Mouse (Mus musculus): ENCODE results near the gene Catsperz. TPM values are rescaled to one million over a fixed set of nuclear protein-coding genes. Genes with fewer than 3 reads are reported as not detected.

Gene Catsperz
- total RNA-seq (2021): 1 to 10 TPM in 1 of 2 experiments, not detected in 1; 1.2 TPM
- long read RNA-seq, experiment 1: 0 reads
- long read RNA-seq, experiment 2: 0 reads

DNA sequence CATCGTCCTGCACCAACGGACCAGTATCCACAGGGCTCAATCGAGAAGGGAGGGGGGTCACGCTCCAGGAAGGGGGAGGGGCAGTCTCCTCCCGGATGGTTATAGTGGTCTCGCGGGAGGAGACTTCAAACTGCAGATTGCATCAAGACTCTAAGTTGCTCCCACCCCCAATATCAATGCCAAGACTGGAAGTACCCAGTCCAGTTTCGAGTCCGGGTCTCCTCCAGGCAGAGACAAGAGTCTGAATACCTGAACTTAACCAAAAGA lies at the start of gene Catsperz:
TSS of gene Catsperz (minus strand) at position 74 of the 267 bp plus-strand sequence.
- no peak for DNase-seq (ENCODE audit: low spot score in 2 of 2)

DNA sequence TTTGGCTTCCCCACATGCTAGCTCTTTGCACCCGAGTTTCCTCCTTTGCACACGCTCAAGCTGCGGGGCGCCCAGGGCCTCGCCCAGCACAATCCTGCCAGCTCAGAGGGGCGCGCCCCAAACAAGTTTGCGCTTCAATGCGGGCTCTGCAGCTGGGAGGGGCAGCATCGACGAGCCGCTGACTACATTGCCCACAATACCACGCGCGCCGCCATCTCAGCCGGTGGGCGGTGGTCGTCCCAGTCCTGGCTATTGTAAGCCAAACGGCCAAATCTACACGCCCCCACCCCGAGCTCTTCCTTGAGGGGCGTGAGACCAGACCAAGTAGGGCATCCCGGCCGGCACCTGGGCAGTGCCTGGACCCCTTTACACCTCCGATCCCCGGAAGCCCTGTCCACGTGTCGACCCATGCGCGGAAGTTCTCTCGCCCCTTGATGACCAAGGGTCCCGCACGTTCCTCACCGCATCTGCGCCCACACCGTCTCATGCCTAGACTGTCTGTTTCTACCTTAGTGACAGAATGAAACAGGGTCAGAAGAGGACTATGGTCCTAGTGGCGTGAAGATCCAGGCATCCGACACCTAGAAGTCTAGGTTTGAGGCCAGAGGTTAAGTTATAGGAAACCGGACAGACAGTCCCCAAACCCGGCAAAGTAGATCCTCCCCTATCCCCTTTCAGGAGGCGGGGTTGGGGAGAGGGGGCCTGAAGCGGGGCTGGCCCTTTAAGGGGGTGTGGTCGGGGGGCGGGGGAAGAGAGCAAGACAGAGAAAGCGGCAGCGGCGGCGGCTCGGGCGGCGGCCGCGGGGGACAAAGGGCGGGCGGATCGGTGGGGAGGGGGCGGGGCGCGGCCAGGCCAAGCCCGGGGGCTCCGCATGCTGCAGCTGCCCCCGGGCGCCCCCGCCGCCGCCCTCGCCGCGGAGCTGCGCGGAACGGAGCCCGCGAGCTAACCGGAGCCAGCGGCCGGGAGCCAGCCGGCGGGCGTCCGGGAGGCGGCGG lies 49.3 kb upstream of the Catsperz start, which contains the start of gene Ppp1r14b:
TSS of gene Ppp1r14b (plus strand) at position 758 of the 995 bp plus-strand sequence.
- DNase-seq (ENCODE audit: low spot score in 2 of 2): peak; percentile 71 to 73

GRCm38 (mm10) chr19:6973581-6974190 lies 48.5 kb upstream of the Catsperz start:
- no peak for DNase-seq (ENCODE audit: low spot score in 2 of 2)

DNA sequence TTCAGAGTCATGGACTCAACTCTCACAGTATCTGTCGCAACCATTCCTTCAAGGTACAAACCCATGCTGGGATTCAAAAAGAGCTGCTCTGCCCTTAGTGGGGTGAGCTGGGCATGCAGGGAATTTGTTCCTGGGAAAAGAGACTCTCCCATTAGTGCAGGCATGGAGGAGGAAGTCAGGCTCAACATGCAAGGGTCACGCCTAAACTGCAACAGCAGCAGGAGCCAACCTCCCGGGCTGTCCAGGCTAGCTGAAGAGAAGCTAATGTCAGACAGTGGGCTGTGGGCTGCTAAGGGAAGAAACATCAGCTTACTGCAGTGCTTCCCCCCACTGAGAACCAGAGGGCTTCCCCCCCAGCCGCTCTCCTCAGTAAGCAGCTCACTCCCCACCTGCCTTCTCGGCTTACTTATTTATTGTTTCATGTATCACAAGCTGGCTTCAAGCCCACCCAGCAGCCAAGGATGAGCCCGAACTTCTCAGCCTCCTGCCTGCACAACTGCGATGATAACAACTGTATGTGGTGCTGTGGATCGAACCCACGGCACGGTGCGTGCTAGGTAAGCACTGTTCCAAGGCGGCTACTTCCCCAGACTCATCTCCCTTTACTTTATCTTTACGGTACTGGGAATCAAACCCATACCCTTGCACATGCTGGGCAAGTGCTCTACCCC lies 47.2 kb upstream of the Catsperz start:
- no peak for DNase-seq (ENCODE audit: low spot score in 2 of 2)

DNA sequence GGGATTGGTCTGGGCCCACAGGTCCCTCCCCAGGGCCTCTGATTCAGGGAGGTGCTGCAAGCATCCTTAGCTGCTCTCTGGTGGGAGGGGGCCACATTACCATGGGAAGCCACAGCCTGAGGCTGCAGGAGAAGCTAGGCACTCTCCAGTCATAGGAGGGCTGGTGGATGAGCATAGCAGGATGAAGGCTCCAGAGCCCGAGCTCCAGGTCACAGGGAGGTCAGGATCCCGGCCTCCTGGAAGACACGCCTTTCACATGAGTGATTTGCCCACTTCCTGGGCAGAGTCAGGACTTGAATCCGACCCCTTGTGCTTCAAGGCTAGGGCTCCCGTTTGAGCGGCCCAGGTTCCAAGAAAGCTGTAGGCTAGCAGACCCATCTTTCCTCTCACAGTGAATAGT lies 46.5 kb upstream of the Catsperz start:
- DNase-seq (ENCODE audit: low spot score in 2 of 2): no peak

DNA sequence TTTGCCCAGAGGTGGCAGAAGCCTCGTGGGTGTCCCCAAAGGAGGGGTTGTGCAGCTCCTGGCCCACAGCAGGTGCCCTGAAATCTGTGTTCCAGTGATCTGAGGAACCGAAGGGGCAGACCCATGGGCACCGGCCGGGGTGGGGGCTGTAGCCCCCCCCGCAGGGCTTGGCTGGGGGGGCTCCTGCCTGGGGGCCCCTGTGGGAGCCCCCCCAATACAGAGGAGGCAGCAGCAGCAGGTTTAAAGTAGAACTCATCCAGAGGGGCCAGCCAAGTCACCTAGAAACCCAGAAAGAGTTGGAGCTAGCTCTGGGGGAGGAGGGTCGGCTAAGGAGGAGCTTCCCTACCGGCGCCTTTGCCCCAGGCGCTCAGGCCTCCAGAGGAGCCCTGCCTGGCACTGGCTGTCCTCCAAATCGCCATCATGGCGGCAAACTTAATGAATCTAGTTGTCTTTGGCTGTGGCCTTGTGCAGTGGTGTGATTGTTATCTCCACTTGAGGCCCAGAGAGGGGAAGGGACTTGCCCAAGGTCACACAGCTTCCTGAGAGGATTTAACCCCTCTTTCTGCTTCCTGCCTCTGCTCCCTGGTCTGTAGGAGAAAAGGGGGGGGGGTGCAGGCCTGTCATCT lies 45.4 kb upstream of the Catsperz start:
- no peak for DNase-seq (ENCODE audit: low spot score in 2 of 2)

GRCm38 (mm10) chr19:6969665-6970381 lies 44.6 kb upstream of the Catsperz start:
- DNase-seq (ENCODE audit: low spot score in 2 of 2): peak; percentile 80 to 90

GRCm38 (mm10) chr19:6969291-6969664 lies 44.1 kb upstream of the Catsperz start:
- no peak for DNase-seq (ENCODE audit: low spot score in 2 of 2)

DNA sequence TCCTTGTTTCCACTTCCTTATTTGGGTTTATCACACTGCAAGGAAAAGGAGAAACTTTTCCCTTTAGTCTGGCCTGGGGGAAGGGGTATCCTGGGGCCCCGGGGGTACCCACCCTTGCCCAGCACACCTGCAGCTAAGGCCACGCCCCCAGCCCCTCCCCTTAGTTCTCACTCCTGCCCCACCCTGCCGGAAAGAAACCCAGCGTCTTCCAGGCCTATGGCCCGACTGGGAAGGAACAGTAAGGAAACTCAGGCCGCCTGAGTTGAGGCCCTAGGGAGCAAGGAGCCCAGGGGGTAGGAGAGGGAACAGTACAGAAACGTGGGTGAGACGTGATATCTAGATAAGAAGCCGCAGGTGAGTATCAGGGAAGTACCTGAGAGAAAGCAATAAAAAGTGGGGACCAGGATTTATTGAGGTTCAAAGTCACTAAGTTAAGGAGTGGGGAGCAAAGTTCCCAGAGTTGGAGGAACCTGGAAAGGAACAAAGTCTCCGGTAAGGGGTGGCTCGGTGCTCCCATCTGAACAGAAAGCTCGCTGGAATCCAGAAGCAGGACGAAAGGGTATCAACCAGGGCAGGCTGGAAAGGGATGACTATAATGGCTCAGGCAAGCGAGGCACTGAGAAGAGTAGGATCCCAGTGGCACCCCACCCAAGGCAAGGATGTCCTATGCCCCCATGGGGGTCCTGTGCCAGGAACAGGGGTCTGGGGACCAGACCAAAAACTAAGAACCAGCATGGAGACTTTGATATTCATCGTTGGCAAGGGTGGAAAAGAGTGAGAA lies 43.5 kb upstream of the Catsperz start:
- DNase-seq (ENCODE audit: low spot score in 2 of 2): peak in 1 of 2 experiments; percentile 35

- no peak for DNase-seq (ENCODE audit: low spot score in 2 of 2)
These were observed 31.3 kb upstream of the Catsperz start for GRCm38 (mm10) chr19:6956461-6956860.

GRCm38 (mm10) chr19:6955424-6955823 lies 30.2 kb upstream of the Catsperz start:
- DNase-seq (ENCODE audit: low spot score in 2 of 2): no peak

- DNase-seq (ENCODE audit: low spot score in 2 of 2): peak in 1 of 2 experiments; percentile 57
These were observed 28.9 kb upstream of the Catsperz start for GRCm38 (mm10) chr19:6954046-6954445.

DNA sequence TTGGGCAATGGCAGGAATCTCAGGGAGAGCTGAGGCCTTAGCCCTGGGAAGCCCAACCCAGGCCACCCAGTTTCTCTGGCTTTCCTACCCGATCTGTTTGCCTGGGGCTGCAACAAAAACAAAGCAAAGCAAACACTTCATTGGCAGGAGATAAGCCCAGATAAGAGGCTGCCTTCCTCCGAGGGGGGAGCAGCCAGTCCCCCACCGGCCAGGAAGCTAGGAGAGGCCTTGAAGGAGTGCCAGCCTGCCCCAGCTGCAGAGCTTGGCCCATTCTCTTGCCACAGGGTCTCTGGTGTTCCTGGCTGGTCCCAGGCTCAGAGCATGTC lies 27.5 kb upstream of the Catsperz start:
- peak; percentile 56 to 58 for DNase-seq (ENCODE audit: low spot score in 2 of 2)

DNA sequence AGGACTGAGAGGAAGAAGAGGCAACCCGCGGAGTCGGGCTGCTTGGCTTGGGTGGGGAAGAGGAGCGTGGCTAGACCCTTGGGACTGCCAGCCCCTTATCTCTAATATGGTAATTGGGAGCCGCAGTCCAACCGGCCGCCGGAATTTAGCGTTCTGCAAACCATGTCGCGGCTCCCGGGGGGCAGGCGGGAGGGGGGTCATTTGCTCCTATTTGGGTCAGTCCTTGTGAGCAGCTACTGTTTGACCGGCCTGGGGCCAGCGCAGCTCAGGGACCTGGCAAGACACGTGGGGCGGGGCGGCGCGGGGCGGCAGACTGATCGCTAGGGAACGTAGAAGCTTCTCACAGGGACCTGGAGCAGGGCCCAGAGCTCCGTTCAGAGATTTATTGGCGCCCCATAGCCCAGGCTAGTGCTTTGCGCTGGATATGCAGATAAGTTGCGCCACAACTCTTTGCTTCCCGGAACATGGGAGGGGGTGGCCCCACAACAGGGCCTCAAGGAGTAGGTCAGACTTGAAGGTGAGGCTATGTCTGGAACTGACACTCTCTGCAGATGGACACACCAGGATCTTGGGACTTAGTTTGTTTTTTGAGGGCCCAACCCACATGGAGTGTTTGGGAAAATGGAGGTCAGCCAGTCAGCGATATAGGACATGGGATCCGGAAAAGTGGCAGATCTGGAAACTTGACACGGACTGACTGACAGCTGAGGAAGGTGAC lies 27.0 kb upstream of the Catsperz start:
- peak; percentile 78 to 83 for DNase-seq (ENCODE audit: low spot score in 2 of 2)

DNA sequence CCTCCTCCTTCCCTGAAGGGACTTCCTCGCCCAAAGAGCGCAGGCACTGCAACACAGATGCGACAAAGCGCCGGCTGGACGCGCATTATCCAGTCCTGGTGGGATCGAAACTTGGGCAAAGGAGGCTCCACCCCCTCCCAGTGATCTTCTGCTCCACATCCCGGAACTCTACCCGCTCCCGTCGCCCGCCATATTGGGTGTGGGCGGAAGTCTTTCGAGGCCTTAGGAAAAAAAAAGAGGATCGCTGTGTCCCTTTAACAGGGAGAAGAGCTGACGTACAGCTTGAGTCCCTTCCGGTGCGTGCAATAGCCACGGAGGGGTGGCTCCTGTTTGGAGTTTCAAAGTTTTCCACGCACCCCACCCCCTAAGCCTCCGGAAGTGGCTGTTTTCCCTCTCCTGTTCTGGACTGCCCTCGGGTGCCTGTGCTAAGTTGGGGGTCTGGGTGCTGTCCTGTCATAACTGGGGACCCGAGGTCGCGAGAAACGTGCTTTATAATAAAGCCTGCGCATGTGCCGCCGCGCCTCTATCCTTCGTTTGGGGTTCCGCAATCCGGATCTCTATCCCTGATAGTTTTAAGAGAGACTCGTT lies 26.3 kb upstream of the Catsperz start:
- DNase-seq (ENCODE audit: low spot score in 2 of 2): peak; percentile 87 to 90

- peak; percentile 44 to 62 for DNase-seq (ENCODE audit: low spot score in 2 of 2)
These were observed 25.5 kb upstream of the Catsperz start for GRCm38 (mm10) chr19:6950613-6951153.

GRCm38 (mm10) chr19:6949951-6950350 lies 24.8 kb upstream of the Catsperz start:
- DNase-seq (ENCODE audit: low spot score in 2 of 2): peak in 1 of 2 experiments; percentile 19

- no peak for DNase-seq (ENCODE audit: low spot score in 2 of 2)
These were observed 24.4 kb upstream of the Catsperz start for GRCm38 (mm10) chr19:6949532-6949931.

- no peak for DNase-seq (ENCODE audit: low spot score in 2 of 2)
These were observed 23.0 kb upstream of the Catsperz start for GRCm38 (mm10) chr19:6948186-6948585.

Data from adrenal gland, adult 18-20 months (tissue).